Mouse (Mus musculus): Measurements from ENCODE around the gene Ehhadh.

- TF ChIP-seq CTCF (IDR thresholded peaks at IDR 0.05 in 2 of 3, conservative IDR thresholded peaks at IDR 0.05 in 1 of 3; ENCODE audit: control insufficient read depth in 1 of 3, insufficient read depth in 1 of 3, low read depth in 2 of 3, low read length in 3 of 3, poor library complexity in 1 of 3, severe bottlenecking in 1 of 3) (peak; percentile 24 to 94 (median 69); a peak in 4 of 6 replicates), EP300 (IDR thresholded peaks at IDR 0.05; ENCODE audit: low read depth in 1 of 2, low read length in 2 of 2) (no peak), POLR2A (IDR thresholded peaks at IDR 0.05; ENCODE audit: control insufficient read depth in 1 of 2, insufficient read depth in 1 of 2, low read depth in 1 of 2, low read length in 2 of 2, poor library complexity in 1 of 2) (no peak), ZC3H11A (IDR thresholded peaks at IDR 0.05; ENCODE audit: low read depth, low read length) (peak; percentile 85), NRF1 (IDR thresholded peaks at IDR 0.05; ENCODE audit: insufficient read depth, low read depth, low read length, poor library complexity, severe bottlenecking) (no peak), ETS1 (IDR thresholded peaks at IDR 0.05; ENCODE audit: low read depth, low read length) (0 out of 2 replicates have a peak, but pooled peaks have one; percentile 24)
Measured at GRCm38 (mm10) chr16:21727897-21728364, 59.7 kb downstream of the Ehhadh start.

Measured in MEL (cell line).